Mouse (Mus musculus) limb, embryonic 11.5 days (tissue): Measurements from ENCODE around the gene Mc1r. TPM values are rescaled to one million over a fixed set of nuclear protein-coding genes. Genes with fewer than 3 reads are reported as not detected.
"Not testable (repeated sequence)": the region's sequence is repeated elsewhere in the genome, so short reads cannot be mapped to it uniquely, and the experiment has no call there.

Experiments
- ATAC-seq: fragments of 200-750 bp; cut with Nextera tagmentation; 2 replicates; pipeline ENCODE4 v1.8.0; 2017; ENCODE audit warnings: low read depth; ENCODE audit not compliant: insufficient number of reproducible peaks, low FRiP score, low TSS enrichment
- DNase-seq: peaks from one replicate; pipeline ENCODE4 v3.0.0-alpha.2; 2015; ENCODE audit warnings: low spot score
- H3K27ac ChIP-seq: fragments of 300-500 bp; sonication (generic); replicated peaks from 2 replicates; pipeline ENCODE4 v1.5.1; 2014; ENCODE audit warnings: low read depth, mild to moderate bottlenecking, low read length
- H3K27me3 ChIP-seq: fragments of 300-500 bp; sonication (generic); 2 replicates; pipeline ENCODE4 v1.6.1; 2014; ENCODE audit warnings: mild to moderate bottlenecking, low read length, mixed read lengths; ENCODE audit not compliant: control insufficient read depth, insufficient read depth
- H3K36me3 ChIP-seq: fragments of 300-500 bp; sonication (generic); 2 replicates; pipeline ENCODE4 v1.6.1; 2014; ENCODE audit warnings: mild to moderate bottlenecking, low read length, moderate library complexity, mixed read lengths; ENCODE audit not compliant: control insufficient read depth, insufficient read depth
- H3K4me1 ChIP-seq: fragments of 300-500 bp; sonication (generic); 2 replicates; pipeline ENCODE4 v1.6.1; 2014; ENCODE audit warnings: low read length, mixed read lengths; ENCODE audit not compliant: control insufficient read depth, insufficient read depth
- H3K4me2 ChIP-seq: fragments of 300-500 bp; sonication (generic); 2 replicates; pipeline ENCODE4 v1.6.1; 2014; ENCODE audit warnings: low read depth, mild to moderate bottlenecking, moderate library complexity; ENCODE audit not compliant: severe bottlenecking
- H3K4me3 ChIP-seq: fragments of 300-500 bp; sonication (generic); 2 replicates; pipeline ENCODE4 v1.5.1; 2014; ENCODE audit warnings: low read depth, low read length
- H3K9ac ChIP-seq: fragments of 300-500 bp; sonication (generic); 2 replicates; pipeline ENCODE4 v1.6.1; 2014; ENCODE audit warnings: mild to moderate bottlenecking, low read length
- H3K9me3 ChIP-seq: fragments of 300-500 bp; sonication (generic); 2 replicates; pipeline ENCODE4 v1.6.1; 2016; ENCODE audit warnings: low read length; ENCODE audit not compliant: control insufficient read depth
- WGBS: fragments of 180-500 bp; shearing (Covaris S2); extraction: QIAGEN DNeasy Blood & Tissue Kit; methylation state at CpG from one replicate; pipeline ENCODE4 v1.1.7; 2014; 5-methylcytosine and 5-hydroxymethylcytosine counted together
- polyA plus RNA-seq: library from polyadenylated mRNA; unstranded; fragments of >200 nt; fragmentation: Nextera tagmentation; extraction: Ambion mirVana; gene quantifications from 2 replicates; pipeline ENCODE4 v1.2.1, GENCODE M21; 2014

Mc1r gene
- polyA plus RNA-seq, 1 experiment from 2014 or later = not detected

DNA sequence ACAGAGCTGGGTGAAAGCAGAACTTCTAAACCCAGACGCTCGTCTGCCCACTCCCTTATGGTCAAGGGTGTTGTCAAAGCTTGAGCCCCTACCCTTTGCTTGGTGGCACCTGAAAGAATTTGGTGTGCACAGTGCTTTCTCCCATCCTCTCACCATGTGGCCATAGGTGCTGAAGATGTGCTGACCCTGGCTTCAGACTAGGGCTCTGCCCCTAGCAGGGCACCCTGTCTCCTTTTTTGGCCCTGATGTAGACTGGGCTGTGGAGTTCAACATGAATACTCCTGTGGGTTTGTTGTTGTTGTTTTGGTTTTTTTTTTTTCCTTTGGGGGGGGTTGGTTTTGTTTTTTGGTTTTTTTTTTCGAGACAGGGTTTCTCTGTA lies 15.9 kb downstream of the Mc1r start:
- Histone ChIP-seq H3K9me3 (peaks cover 2% of the 10 kb centered on the region; the same call in 1 of the 2 replicates), H3K27me3 (no peaks in the 10 kb centered on the region), H3K9ac (no peak overlapping the region), H3K4me2 (no peak overlapping the region), H3K4me3 (no peak overlapping the region), H3K27ac (no peak overlapping the region), H3K36me3 (no peaks in the 10 kb centered on the region), H3K4me1 (no peaks in the 10 kb centered on the region)
- DNase-seq (no peak), ATAC-seq (no peak)
- WGBS = 26% methylated on average over 3 of the region's 3 CpGs

DNA sequence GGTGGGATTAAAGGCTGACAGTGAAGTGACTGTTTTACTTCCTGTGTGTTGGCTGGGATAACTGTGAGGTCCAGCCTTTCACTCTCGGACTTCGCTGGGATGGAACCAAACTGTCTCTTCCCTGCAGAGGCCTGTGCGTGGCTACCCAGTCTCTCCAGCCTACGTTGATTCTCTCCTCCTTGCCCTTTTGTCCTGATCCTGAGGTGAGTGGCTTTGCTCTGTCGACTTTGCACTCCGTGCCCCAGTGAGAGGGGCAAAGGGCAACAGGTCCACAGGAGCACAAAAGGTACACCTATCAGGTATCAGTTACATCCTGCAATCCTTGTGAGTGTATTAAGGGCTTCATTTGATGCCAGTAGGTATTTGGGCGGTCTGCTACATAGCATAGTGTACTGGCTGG lies 16.5 kb downstream of the Mc1r start, which contains the start of gene Def8:
Def8 (plus strand) TSS at position 87 of the 400 bp plus-strand sequence.
- 0 out of 2 replicates have a peak within 1 kb of the TSS, but pooled peaks have one; percentile 16 for H3K4me2 ChIP-seq
- no peaks in the 10 kb centered on the region for H3K36me3 ChIP-seq
- H3K9me3 ChIP-seq = peaks cover 7% of the 10 kb centered on the region; the same call in 1 of the 2 replicates
- ATAC-seq (no peak), DNase-seq (no peak)
- no peaks in the 10 kb centered on the region for H3K4me1 ChIP-seq
- no peak within 1 kb of the TSS for H3K9ac ChIP-seq
- no peaks in the 10 kb centered on the region for H3K27me3 ChIP-seq
- no peak within 1 kb of the TSS for H3K27ac ChIP-seq
- 72% methylated on average over 7 of the region's 7 CpGs for WGBS
- no peak within 1 kb of the TSS for H3K4me3 ChIP-seq

DNA sequence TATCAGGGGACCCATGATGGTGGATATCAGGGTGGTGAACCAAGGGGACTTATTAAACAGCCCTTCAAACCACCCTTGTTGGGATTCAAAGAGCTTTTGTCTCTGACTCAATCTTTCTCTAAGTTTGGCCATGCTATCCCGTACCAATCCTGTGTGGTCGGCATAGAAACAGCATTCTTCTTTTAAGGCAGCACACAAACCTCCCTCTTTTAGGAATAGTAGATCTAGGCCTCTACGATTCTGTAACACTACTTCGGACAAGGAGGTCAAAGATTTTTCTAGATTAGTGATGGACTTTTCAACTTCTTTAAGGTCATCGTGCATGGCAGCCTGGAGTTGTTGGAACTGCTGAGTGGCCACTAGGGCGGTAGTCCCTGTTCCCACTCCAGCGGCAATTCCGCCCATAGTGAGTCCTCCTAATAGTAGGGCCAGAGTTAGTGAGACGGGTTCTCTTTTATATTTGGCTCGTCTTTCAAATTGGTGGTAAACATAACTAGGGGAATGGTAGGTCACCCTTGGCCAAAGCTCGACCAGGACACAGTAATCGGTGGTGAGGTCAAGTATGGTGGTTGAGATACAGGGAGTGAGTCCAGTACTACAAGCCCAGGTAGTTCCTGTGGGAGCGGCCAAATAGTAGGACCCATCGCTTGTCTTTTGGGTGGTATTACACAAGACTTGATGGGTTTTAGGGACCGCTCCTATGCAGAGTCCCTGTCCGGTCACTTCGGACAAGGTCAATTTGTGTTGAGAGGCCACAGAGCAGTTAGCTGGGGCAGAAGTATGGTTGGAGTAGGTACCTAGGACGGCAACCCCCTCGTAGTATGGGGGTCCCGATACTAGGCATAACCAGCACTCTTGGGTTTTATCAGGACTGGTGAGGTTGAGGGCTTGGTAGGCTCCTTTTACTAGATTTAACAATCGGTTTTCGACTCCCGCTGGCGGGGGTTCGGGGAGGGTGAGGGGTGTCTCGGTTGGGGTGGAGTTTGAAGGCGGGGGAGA lies 19.9 kb downstream of the Mc1r start:
- Histone ChIP-seq H3K36me3 (no peaks in the 10 kb centered on the region), H3K4me1 (no peaks in the 10 kb centered on the region), H3K27me3 (no peaks in the 10 kb centered on the region), H3K9me3 (peaks cover 16% of the 10 kb centered on the region; the same call in 1 of the 2 replicates), H3K27ac (no peak overlapping the region), H3K4me2 (no peak overlapping the region), H3K9ac (no peak overlapping the region), H3K4me3 (no peak overlapping the region)
- WGBS = 96% methylated on average over 27 of the region's 27 CpGs
- DNase-seq = no peak
- ATAC-seq = no peak

DNA sequence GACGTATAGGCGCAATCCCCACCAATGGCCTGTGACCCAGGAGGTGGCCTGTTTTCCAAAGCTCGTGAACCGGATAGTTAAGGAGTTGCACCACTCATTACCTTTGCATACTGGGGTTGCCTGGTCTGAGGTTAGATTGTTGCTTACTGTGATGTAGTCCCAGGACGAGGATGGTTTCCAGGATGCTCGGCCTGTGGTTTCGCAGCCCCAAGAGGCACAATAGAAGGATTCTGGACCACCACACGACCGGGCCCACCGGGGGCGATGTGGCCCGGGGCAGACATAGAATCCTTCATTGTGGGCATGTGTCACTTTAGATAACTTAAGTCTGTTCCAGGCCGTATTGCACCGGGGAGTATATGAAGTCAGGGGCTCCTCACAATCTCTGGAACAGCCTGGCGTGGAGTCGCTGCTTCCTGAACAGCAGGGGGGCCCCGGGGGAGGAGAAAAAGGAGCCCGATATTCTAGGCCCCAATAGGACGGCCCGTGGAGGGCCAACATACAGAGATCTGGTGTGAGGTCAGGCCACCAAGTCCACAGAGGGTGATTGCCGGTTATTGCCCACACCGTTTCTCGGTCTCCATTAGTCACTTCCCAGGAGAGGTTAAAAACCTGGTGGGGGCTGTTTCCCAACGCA lies 20.9 kb downstream of the Mc1r start:
- H3K27ac ChIP-seq = no peak overlapping the region
- peaks cover 19% of the 10 kb centered on the region; the same call in 1 of the 2 replicates for H3K9me3 ChIP-seq
- H3K4me2 ChIP-seq = no peak overlapping the region
- no peaks in the 10 kb centered on the region for H3K4me1 ChIP-seq
- no peaks in the 10 kb centered on the region for H3K36me3 ChIP-seq
- no peak overlapping the region for H3K4me3 ChIP-seq
- WGBS = 98% methylated on average over 24 of the region's 24 CpGs
- H3K27me3 ChIP-seq = no peaks in the 10 kb centered on the region
- ATAC-seq (no peak), DNase-seq (no peak)
- H3K9ac ChIP-seq = no peak overlapping the region

DNA sequence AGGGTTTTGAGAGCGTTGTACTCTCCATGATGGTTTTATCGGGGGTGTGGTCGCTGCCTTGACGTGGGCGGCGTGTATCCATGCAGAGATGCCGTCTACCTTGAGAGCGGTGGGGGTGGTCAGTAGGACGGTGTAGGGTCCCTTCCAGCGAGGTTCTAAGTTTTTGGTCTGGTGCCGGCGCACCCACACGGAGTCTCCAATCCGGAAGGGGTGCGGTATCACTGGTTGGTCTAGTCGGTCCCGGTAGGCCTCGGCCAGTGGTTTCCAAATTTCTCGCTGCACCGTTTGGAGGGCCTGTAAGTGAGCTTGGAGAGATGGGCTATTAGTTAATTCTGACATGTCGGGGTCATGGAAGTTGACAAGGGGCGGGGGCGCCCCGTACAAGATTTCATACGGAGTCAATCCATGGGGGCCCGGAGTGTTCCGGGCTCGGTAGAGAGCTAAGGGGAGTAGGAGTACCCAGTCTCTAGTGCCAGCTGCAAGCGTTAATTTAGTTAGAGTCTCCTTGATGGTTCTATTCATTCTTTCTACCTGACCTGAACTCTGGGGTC lies 21.5 kb downstream of the Mc1r start:
- no peak overlapping the region for H3K4me3 ChIP-seq
- no peak overlapping the region for H3K27ac ChIP-seq
- H3K9ac ChIP-seq = no peak overlapping the region
- peaks cover 19% of the 10 kb centered on the region; the same call in 1 of the 2 replicates for H3K9me3 ChIP-seq
- no peaks in the 10 kb centered on the region for H3K4me1 ChIP-seq
- no peaks in the 10 kb centered on the region for H3K27me3 ChIP-seq
- H3K36me3 ChIP-seq = no peaks in the 10 kb centered on the region
- H3K4me2 ChIP-seq = no peak overlapping the region
- DNase-seq = no peak
- ATAC-seq = no peak
- WGBS = 97% methylated on average over 29 of the region's 29 CpGs

DNA sequence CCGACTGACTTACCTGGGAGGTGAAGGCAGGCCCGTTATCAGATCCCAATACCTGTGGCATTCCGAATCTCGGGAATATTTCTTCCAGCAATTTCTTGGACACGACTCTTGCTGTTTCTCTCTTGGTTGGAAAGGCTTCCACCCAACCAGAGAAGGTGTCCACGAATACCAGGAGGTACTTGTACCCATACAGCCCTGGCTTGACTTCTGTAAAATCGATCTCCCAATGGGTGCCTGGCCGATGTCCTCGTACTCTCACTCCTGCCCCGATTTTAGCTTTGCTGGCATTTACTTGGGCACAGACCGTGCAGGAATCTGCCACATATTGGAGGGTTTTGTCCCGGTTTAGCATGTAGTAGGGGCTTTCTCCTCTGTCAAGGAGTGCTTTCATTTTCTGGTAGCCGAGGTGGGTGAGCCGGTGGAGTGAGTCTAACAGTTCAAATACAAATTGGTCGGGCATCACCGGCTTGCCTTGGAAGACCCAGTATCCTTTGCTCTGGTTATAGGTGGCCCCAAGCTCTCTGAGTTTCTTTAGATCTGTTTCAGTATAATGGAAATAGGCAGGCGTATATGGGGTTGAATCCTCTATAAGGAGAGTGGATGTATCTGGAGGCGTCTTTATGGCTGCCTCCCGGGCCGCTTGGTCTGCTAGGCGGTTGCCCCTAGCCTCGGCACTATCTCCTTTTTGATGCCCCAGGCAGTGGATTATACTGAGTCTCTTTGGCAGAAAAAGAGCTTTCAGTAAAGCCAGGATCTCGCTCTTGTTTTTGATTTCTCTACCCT lies 22.2 kb downstream of the Mc1r start:
- peaks cover 19% of the 10 kb centered on the region; the same call in 1 of the 2 replicates for H3K9me3 ChIP-seq
- WGBS = 95% methylated on average over 23 of the region's 23 CpGs

DNA sequence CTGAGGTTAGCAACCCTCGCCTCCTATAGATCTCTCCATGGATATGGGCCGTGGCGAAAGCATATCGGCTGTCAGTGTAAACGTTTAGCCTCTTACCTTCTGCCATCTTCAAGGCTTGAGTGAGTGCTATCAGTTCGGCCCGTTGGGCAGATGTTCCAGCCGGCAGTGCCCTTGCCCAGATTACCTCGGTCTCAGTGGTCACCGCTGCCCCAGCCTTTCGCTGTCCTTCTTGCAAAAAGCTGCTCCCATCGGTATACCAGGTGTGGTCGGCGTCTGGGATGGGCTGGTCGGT lies 22.8 kb downstream of the Mc1r start:
- WGBS = 98% methylated on average over 15 of the region's 15 CpGs
- DNase-seq, H3K36me3 ChIP-seq, ATAC-seq, H3K9ac ChIP-seq, H3K27me3 ChIP-seq, H3K4me2 ChIP-seq, H3K4me3 ChIP-seq, H3K4me1 ChIP-seq, H3K27ac ChIP-seq: not testable (repeated sequence)
- peaks cover 21% of the 10 kb centered on the region; the same call in 1 of the 2 replicates for H3K9me3 ChIP-seq

More for the DNA sequence above, 22.2 kb downstream of the Mc1r start:
- Histone ChIP-seq H3K27me3 (no peaks in the 10 kb centered on the region), H3K4me1 (no peaks in the 10 kb centered on the region), H3K27ac (no peak overlapping the region), H3K4me3 (no peak overlapping the region), H3K4me2 (no peak overlapping the region), H3K36me3 (no peaks in the 10 kb centered on the region), H3K9ac (no peak overlapping the region)
- ATAC-seq (no peak), DNase-seq (no peak)

DNA sequence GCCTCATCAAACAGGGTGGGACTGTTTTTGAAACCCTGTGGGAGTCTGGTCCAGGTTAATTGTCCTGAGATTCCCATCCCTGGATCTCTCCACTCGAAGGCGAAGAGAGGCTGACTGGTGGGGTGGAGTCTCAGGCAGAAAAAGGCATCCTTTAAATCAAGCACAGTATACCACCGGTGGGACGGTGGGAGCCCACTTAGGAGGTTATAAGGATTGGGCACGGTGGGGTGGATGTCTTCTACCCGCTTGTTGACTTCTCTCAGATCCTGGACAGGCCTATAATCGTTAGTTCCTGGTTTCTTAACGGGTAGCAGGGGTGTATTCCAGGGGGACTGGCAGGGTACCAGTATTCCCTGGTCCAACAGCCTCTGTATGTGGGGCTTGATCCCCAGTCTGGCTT lies 24.0 kb downstream of the Mc1r start:
- WGBS = 96% methylated on average over 8 of the region's 8 CpGs
- not testable (repeated sequence) for H3K36me3 ChIP-seq, ATAC-seq, H3K9ac ChIP-seq, H3K4me1 ChIP-seq, H3K27me3 ChIP-seq, H3K4me2 ChIP-seq, H3K27ac ChIP-seq, H3K4me3 ChIP-seq, DNase-seq
- peaks cover 21% of the 10 kb centered on the region; the same call in 1 of the 2 replicates for H3K9me3 ChIP-seq
